ENCODE assay signal across 8 mouse cellular contexts in the genomic region with DNA sequence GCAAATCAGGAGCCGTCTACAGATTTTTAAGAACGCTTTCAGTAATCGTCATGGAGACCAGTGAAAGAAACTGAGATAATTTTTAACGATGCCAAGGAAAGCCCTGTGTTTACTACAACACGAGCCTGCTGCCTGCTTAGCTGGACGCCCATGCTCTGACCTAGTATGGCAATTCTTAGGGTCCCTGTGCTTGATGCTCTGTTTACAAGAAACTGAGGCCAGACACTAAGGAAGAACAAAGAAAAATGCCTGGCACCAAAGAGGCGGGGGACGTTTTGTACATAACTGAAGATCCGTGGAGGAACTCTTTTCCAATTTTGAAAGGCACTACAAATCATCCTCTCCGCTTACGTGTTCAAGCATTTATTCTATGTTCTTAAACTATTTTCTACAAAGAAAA. TPM values are rescaled to one million over a fixed set of nuclear protein-coding genes. Genes with fewer than 3 reads are reported as not detected.
DNase-seq lines count a peak whose midpoint lies in the region; ATAC-seq and TF ChIP-seq lines count a peak whose summit lies in the region.

No protein-coding gene starts in this region.

- no peaks in the 10 kb centered on the region for H3K4me1 ChIP-seq in ES-Bruce4 (ENCODE audit: control insufficient read depth, insufficient read depth, low read length)
- peaks cover 14% of the 10 kb centered on the region for H3K4me1 ChIP-seq in forebrain, embryonic 12.5 days
- H3K4me1 ChIP-seq in kidney, adult 2 months (ENCODE audit: control insufficient read depth, insufficient read depth, low read length): peaks cover 19% of the 10 kb centered on the region; the same call in 1 of the 2 replicates
- peaks cover 17% of the 10 kb centered on the region for H3K4me1 ChIP-seq in midbrain, embryonic 12.5 days

- no peak overlapping the region for H3K4me3 ChIP-seq in ES-Bruce4 (ENCODE audit: low read depth, low read length)
- H3K4me3 ChIP-seq in forebrain, embryonic 12.5 days (replicated peaks): peak overlapping the region; percentile 79
- peak overlapping the region; percentile 82 for H3K4me3 ChIP-seq in kidney, adult 2 months (ENCODE audit: insufficient read depth, low read depth, low read length)
- H3K4me3 ChIP-seq in midbrain, embryonic 12.5 days: peak overlapping the region; percentile 81

- H3K9ac ChIP-seq in ES-Bruce4 (ENCODE audit: low read depth, poor library complexity, severe bottlenecking): peak overlapping the region; percentile 97
- peak overlapping the region; percentile 82 for H3K9ac ChIP-seq in forebrain, embryonic 12.5 days
- H3K9ac ChIP-seq in midbrain, embryonic 12.5 days (replicated peaks): peak overlapping the region; percentile 80

- no peaks in the 10 kb centered on the region for H3K36me3 ChIP-seq in ES-Bruce4 (ENCODE audit: control insufficient read depth, insufficient read depth, low read length, poor library complexity, severe bottlenecking)
- no peaks in the 10 kb centered on the region for H3K36me3 ChIP-seq in forebrain, embryonic 12.5 days (replicated peaks)
- no peaks in the 10 kb centered on the region for H3K36me3 ChIP-seq in kidney, adult 2 months (ENCODE audit: control insufficient read depth, insufficient read depth, low read length)
- H3K36me3 ChIP-seq in midbrain, embryonic 12.5 days: no peaks in the 10 kb centered on the region

- peaks cover 2% of the 10 kb centered on the region for H3K27me3 ChIP-seq in ES-Bruce4 (ENCODE audit: control insufficient read depth, insufficient read depth, low read length, poor library complexity, severe bottlenecking)
- no peaks in the 10 kb centered on the region for H3K27me3 ChIP-seq in forebrain, embryonic 12.5 days
- H3K27me3 ChIP-seq in kidney, adult 2 months (replicated peaks; ENCODE audit: control insufficient read depth, insufficient read depth, low read length): no peaks in the 10 kb centered on the region
- H3K27me3 ChIP-seq in midbrain, embryonic 12.5 days: no peaks in the 10 kb centered on the region

- H3K9me3 ChIP-seq in ES-Bruce4 (replicated peaks; ENCODE audit: control insufficient read depth, insufficient read depth, low read length, poor library complexity, severe bottlenecking): no peaks in the 10 kb centered on the region
- H3K9me3 ChIP-seq in forebrain, embryonic 12.5 days: no peaks in the 10 kb centered on the region
- no peaks in the 10 kb centered on the region for H3K9me3 ChIP-seq in midbrain, embryonic 12.5 days

- no peak for TF ChIP-seq POLR2A in ES-Bruce4 (IDR thresholded peaks at IDR 0.05; ENCODE audit: insufficient read depth, low read length)
- no peak for TF ChIP-seq POLR2A in kidney, adult 2 months (IDR thresholded peaks at IDR 0.05; ENCODE audit: low read depth, low read length)

- ATAC-seq in forebrain, embryonic 12.5 days (ENCODE audit: low FRiP score): no peak
- ATAC-seq in midbrain, embryonic 12.5 days (ENCODE audit: low FRiP score, low read depth): no peak

- no peak for TF ChIP-seq CTCF in ES-Bruce4 (IDR thresholded peaks at IDR 0.05; ENCODE audit: low read depth, low read length)
- TF ChIP-seq CTCF in kidney, adult 2 months (conservative IDR thresholded peaks at IDR 0.05; ENCODE audit: insufficient read depth, insufficient read length, low read depth, low read length): no peak

- no peak overlapping the region for H3K27ac ChIP-seq in ES-Bruce4 (ENCODE audit: insufficient read depth, low read length)
- peak overlapping the region; percentile 97 for H3K27ac ChIP-seq in forebrain, embryonic 12.5 days
- H3K27ac ChIP-seq in kidney, adult 2 months (ENCODE audit: insufficient read depth, low read depth, low read length): peak overlapping the region; percentile 87
- peak overlapping the region; percentile 97 for H3K27ac ChIP-seq in midbrain, embryonic 12.5 days (replicated peaks)

- WGBS in forebrain, embryonic 12.5 days: 5% methylated on average over 11 of the region's 11 CpGs
- 3% methylated on average over 11 of the region's 11 CpGs for WGBS in kidney, adult 2 months
- WGBS in midbrain, embryonic 12.5 days: 5% methylated on average over 11 of the region's 11 CpGs

- H3K4me2 ChIP-seq in forebrain, embryonic 12.5 days: peak overlapping the region; percentile 72
- H3K4me2 ChIP-seq in midbrain, embryonic 12.5 days (replicated peaks): peak overlapping the region; percentile 71

- peak; percentile 44 for DNase-seq in embryo, embryonic 10.5 days (ENCODE audit: low spot score)
- DNase-seq in embryo, embryonic 10 days (ENCODE audit: low spot score): no peak
- DNase-seq in kidney, adult 2 months: peak; percentile 63
- no peak for DNase-seq in natural killer cell, adult 2 months (ENCODE audit: low spot score in 2 of 2)
- no peak for DNase-seq in gastrocnemius, postnatal 4 days (ENCODE audit: low spot score in 2 of 2)

- no peak for TF ChIP-seq EP300 in ES-Bruce4 (IDR thresholded peaks at IDR 0.05; ENCODE audit: insufficient read depth, low read depth, low read length)

RNA-seq across cellular contexts. Expression of a gene that starts 1.1 kb away (rescaled TPM):
- polyA plus RNA-seq in ES-Bruce4 (2011; ENCODE audit: insufficient read depth, insufficient read length, low read depth, missing spikeins): 7.9 and 14.3 TPM in 2 replicates
- polyA plus RNA-seq in forebrain, embryonic 12.5 days (2016; fragmentation: Nextera tagmentation; extraction: Ambion mirVana): 17.7 and 18.9 TPM in 2 replicates
- polyA plus RNA-seq in kidney, adult 2 months (2012; rRNA removed): 13.9 and 17.6 TPM in 2 replicates
- 20.0 and 21.7 TPM in 2 replicates for polyA plus RNA-seq in midbrain, embryonic 12.5 days (2016; fragmentation: Nextera tagmentation; extraction: Ambion mirVana)
- 100 to 1,000 TPM; 164 to 188 TPM for total RNA-seq in gastrocnemius, postnatal 4 days (2021)

Comparison
In these comparisons a context has a peak if more than half of its experiments do, and no peak if none do; other contexts are left out.
1. DNase-seq: peak in embryo, embryonic 10.5 days (single experiment) and kidney, adult 2 months (single experiment); none in embryo, embryonic 10 days (single experiment), natural killer cell, adult 2 months (0 of 2) and gastrocnemius, postnatal 4 days (0 of 2).
2. Peak in every context shown above with its lines, with median percentiles within 50 percentile points of each other: H3K9ac ChIP-seq.